Mouse (Mus musculus) T-helper 2 cell (primary cell): Measurements from ENCODE around the gene Vps13d.

ENCODE experiments used
- in situ Hi-C: fragments of 300-600 bp; cut with MboI, MseI; formaldehyde crosslinking; loops from one replicate; pipeline ENCODE4 v1.15.1; 2025; ENCODE audit warnings: high pct_unique_total_duplicates

Vps13d gene

DNA sequence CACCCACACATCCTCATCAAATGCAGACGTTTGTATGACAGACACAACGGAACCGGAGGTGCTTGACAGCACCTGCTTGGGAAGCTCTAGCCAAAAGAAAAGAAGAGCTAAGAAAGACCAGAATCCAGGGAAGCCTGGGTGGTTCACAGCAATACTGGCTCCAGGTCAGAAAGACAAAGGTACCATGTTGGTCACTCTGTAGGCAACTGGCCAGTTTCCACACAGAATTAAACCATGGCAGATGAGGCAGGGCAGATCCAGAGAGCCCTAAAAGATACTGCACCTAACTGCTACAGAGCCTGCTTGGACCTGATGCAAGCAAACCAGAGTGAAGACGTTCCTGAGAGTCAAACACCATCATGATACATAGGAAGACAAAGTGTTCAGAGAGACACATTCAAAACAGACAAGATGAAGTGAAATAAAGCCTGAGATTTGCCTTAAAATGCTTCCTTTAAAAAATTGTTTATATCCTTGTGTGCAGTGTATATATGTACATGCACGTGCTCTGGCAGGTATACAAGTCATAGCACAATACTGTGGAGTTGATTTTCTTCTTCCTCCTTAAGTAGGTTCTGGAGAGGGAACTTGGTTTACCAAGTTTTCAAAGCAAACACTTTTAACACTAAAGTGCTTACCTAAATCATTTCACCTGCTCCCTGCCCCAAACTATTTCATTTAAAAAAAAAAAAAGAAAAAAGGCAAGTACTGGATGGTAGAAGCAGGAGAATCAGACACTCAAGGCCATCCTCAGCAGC is 44.3 kb downstream of the Vps13d start:
- in situ Hi-C loops, result loop anchor here (25.0 kb wide), 1 partner anchor 337 kb away; no protein-coding TSS in a partner anchor

DNA sequence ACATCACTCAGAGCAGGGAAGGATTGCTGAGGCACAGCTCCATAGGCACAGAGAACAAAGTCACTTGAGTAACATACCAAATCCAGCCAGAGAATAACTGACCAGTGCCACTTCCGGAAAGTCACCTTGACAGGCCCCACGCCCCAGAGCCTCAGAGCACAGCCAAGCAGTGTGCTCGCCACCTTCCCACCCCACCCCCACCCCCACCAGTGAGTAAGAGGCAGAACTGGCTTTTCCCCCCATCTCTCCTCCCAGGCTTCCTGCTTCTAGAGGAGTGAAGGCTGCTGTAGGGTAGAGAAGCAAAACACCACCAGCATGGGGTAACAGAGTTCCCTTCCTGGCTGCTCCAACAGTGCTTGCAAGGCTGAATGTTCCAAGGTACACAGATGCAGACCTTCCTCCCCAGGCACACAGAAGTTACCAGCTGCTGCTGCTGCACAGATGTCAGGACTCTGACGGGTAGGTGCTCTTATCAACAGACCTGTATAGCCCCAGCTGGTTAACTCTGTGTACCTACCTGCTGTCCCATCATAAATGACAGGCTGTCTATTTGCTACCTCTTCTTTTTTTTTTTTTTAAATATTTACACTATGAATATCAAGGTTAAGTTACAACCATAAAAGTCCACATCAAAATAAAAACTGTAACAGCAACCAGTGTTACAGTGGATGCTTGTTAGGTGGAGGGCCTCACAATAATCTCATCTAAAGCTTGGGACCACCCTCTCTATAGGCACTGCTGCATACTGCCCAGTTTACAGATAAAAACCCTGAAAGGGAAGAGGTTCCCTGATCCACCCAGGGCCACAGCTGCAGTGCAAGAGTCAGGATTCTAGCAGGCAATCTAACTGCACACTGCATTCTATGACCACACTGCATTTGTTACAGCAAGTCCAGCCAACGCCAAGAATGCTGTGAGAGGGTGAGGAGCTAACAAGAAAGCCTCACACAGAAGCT is 47.5 kb downstream of the Vps13d start:
- in situ Hi-C loops, result no loop called here

- in situ Hi-C loops, result no loop called here
Measured at GRCm38 (mm10) chr4:145143533-145143932, 51.3 kb downstream of the Vps13d start.

- in situ Hi-C loops, result no loop called here
Measured at GRCm38 (mm10) chr4:145136705-145137104, 58.1 kb downstream of the Vps13d start.

DNA sequence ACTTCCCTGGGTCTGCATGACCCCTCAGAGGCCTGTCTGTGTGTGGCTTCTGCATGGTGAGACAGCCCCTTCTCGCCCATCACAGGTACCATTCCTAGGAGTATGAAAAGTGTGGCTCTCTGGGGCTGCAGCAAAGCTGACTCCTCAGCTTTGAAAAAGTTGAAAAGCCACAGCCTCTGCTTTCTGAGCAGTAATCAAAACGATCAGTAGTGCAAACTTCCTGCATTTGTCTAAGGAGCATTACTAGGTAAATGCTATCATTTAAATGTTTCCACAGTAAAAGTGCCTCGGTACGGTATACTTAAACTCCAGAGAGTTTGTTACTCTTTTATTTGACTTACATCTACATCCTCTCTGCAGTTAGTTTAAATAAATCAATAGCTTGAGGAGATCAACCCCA is 59.3 kb downstream of the Vps13d start:
- in situ Hi-C loops, result no loop called here

- in situ Hi-C loops, result no loop called here
Measured at GRCm38 (mm10) chr4:145130772-145131171, 64.0 kb downstream of the Vps13d start.

DNA sequence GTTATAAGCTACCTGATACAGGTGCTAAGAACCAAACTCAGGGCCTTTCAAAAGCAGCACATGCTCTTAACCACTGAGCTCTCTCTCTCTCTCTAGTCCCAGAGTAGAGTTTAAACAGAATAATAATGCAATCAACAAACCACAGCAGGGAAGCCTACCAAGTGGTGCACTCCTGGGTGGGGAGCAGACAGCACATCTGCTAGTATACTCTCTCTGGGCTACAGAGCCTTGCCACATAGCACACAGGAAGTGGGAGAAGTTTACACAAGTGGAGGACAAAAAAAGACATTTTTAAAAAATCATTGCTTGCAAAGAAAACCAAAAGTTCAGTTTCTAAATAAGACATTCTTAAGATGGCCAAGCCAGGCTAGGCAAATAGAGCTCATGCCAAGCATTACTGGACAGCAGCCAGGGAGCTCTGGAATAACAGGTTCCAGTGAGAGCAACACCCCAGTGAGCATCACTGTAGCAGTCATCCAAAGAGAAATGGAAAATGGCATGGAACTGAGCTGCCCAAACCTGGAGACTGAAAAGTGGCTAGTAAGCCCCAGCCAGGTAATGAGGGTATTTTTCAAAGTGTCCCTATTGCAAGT is 64.8 kb downstream of the Vps13d start:
- in situ Hi-C loops, result no loop called here

DNA sequence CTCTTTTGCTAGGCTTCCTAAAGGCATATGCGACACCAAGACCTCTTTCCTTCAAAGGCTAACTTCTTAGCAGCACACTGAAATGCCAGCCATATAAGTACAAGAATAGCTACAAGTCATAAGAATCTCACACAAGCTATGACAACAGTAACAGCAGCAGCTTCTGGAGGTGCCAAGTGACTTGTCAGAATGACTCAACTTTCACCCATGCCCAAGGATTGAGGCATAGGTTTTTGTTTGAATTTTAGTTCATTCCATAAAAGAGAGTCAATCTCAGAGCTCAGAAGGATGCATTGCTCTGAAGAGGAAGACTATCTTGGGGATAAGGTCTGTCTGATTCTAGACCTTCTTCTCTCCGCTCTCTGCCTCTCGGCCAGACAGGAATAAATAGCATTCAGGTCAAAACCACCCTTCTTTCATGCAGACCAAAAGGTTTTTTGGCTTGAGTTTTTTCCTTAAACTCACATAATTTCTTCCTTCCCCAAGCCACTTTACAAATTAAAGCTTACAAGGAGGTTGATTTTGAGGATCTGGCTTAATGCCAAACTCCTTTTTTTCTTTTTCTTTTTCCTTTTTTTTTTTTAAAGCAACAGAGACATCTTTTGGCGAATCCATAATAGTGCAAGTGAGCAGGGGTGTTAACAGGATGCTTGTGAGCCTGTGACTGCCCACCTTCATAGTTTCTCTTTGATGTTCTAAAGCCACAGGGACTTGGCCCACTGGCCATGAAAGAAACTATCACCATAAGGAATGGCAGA is 69.2 kb downstream of the Vps13d start:
- in situ Hi-C loops, result no loop called here

- in situ Hi-C loops, result no loop called here
Measured at GRCm38 (mm10) chr4:145124419-145124818, 70.4 kb downstream of the Vps13d start.

DNA sequence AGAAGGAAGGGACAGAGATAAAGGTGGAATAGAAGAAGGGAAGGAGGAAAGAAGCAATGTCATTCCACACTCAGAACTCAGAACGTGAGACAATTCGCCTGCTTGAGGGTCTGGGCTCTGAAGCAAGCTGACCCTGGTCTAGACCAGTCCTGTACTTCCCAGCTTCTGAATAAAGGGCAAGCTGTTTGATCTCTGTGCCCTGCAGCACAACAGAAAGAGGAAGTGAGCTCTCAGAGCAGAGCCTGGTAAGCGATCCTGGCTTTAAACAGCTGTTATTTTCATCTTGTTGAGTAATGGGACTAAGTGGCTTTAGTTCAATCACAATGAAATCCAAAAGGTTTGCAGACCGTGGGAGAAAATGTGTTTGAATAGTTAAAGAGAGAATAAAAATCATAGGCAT is 83.2 kb downstream of the Vps13d start:
- in situ Hi-C loops, result no loop called here

DNA sequence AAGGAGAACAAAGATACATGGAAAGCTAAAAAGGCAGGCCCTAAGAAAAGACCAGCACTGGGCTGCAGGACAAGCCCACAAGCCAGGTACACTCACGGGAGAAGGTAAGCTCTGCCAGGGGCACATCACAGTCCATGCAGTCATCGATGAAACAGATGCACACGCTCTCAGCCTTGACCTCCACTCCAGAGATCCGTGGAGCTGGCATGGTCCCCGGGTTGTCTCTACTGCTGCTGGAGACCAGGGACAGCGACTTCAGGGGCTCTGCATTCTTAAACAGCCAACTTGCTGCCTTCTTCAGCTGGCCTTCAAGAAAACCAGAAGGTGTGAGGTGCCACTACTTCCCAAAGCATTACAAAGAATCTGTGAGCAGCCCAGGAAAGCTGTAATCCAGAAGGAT is 84.1 kb downstream of the Vps13d start:
- in situ Hi-C loops, result no loop called here

- in situ Hi-C loops, result no loop called here
Measured at GRCm38 (mm10) chr4:145106796-145107195, 88.0 kb downstream of the Vps13d start.

DNA sequence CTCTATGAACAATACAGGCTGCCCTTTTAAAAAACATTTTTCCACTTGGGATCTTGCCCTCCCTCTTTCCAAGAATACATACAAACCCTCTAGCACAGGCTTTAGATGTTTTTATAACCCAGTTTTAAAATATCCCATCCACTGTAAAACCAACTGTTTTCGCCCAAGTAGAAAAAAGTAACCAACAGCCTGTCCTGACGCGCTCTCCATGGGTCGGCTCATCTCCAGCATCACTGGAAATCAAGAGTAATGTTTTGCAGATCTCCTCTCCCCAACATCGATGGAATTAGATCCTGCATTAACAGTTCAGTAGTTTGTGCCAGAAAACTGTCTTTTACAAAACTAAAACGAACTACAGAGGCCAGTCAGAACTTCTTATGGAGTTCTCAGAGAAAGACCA is 89.5 kb downstream of the Vps13d start:
- in situ Hi-C loops, result no loop called here

GRCm38 (mm10) chr4:145104917-145105316 is 89.9 kb downstream of the Vps13d start:
- in situ Hi-C loops, result no loop called here

DNA sequence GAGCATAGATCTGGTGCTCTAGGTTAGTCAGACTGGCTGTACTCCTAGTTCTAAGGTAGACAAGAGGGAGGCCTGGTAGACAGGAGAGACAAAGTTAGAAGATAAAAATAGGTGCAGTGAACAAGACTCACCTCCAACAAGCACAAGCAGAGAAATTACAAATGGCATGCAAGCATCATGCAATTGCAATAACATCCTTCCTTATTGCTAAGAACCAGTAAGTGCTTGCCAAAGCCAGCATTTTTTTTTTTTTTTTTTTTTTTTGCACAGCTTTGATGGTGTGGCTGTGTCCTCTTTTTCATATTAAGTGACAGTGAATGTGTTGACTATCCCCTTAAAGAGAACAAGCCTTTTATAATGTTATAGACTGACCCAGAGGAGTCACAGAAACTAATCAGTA is 91.2 kb downstream of the Vps13d start:
- in situ Hi-C loops, result no loop called here

DNA sequence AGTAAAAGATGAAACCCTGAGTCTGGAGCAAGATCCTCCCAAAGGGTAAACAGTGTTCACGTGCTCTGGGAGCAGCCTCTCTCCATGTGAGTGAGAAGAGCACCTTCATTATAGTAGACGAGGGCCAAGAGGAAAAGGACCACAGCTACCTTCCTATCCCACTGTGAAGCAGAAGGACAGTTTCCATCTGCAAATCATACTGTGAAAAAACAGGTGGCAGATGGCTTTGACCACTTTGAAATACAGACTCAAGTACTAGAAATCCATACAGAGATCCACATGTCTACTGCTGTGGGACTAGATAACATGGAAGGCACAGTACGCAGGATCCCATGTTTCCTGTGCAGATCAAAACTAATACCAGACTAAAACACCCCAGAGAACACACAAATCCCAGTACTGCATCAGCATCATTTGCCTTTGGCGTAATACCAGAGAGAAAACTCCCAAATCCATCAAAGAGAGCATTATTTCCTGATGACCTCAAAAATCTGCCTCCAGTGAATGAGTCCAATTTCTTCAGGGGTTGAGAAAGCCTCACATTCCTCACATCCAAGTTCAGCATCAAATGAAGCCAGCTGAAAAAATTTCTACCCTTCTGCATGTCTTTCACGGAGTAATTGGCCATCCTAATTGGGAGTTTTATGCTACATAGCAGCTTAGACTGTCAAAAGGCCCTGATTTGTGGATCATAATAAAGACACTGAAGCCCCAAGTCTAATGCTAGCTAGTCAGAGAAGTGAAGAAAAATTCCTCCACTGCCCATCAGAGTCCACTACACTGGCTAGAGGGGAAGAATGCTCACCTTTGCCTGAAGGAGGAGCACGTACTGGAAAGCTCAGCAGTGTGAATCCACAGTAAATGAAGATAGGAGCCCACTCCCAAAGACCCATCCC is 92.7 kb downstream of the Vps13d start:
- in situ Hi-C loops, result no loop called here

- in situ Hi-C loops, result no loop called here
Measured at GRCm38 (mm10) chr4:145099853-145100252, 95.0 kb downstream of the Vps13d start.

- in situ Hi-C loops, result no loop called here
Measured at GRCm38 (mm10) chr4:145099344-145099743, 95.5 kb downstream of the Vps13d start.

DNA sequence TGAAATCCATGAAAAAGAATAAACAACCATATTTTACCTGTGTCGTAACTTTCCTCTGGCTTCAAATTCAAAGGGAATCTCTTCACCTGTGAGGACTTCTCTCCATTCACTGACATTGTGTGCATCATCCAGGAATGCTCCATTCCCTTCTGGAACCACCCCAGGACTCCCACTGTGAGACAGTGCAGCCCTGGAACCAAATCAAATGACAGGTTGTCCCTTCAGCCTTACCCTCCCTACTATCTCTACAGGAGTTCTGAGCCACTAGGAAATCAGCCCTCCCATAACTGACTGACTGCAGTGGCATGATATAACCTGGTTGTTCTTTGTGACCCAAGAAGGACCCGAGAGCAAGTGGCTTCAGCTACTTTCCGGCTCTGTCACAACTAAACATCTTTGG is 96.8 kb downstream of the Vps13d start:
- in situ Hi-C loops, result no loop called here

- in situ Hi-C loops, result no loop called here
Measured at GRCm38 (mm10) chr4:145096481-145097039, 98.2 kb downstream of the Vps13d start.
